Mouse (Mus musculus) fibroblast of lung, adult 2 months (primary cell): ENCODE data around the gene Bmp7.

ENCODE experiments used
- DNase-seq: peaks from one replicate; pipeline ENCODE4 v3.0.0-alpha.2; 2011; ENCODE audit warnings: low read depth

Bmp7 gene

DNA sequence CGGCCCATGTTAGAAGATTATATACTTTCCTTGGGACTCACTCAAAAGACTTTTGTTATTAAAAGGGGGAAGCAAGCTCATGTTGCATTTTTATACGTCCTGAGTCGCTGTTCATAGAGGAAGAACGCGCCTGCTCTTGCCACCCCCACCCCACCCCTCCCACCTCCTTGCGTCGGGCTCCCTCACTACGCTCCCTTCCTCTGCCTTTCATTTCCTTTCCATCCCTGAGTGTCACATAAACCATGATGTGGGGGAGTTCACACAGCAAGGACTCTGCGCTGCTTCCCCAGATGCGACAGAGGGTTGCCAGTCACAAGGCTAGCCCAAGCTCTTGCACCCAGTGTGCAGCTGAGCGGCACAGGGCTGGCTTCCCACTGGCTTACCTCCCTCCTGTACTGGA lies 88.3 kb downstream of the Bmp7 start:
- no peak for DNase-seq

DNA sequence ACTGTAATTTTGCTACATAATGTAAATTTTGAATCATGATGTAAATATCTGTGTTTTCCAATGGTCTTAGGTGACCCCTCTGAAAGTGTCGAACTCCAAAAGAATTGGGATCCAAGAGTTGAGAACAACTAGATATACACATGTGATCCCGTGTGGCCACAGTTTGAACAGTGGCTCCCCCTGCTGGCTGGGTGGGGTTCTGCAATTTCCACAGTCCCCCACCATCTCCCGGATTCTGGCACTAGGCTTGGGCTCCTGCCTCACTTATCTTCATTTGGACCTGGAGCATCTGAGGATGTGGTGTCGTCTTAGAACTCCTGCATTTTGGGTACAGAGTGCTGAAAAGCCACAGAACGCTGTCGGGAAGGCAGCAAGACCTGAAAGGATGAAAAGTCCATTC lies 91.9 kb downstream of the Bmp7 start:
- DNase-seq = no peak

DNA sequence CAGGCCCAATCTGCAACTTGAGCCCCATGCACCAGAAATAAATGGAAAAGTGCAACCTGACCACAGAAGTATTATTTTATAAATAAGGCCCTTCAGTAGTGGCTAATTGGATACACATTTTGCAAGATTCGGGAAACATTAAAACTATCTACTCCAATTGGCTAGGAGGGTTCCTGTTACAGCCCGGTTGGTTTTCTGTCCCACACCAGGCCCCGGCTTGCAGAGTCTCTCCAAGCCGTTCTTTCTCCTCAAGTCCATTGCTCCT lies 93.9 kb downstream of the Bmp7 start:
- DNase-seq = no peak

DNA sequence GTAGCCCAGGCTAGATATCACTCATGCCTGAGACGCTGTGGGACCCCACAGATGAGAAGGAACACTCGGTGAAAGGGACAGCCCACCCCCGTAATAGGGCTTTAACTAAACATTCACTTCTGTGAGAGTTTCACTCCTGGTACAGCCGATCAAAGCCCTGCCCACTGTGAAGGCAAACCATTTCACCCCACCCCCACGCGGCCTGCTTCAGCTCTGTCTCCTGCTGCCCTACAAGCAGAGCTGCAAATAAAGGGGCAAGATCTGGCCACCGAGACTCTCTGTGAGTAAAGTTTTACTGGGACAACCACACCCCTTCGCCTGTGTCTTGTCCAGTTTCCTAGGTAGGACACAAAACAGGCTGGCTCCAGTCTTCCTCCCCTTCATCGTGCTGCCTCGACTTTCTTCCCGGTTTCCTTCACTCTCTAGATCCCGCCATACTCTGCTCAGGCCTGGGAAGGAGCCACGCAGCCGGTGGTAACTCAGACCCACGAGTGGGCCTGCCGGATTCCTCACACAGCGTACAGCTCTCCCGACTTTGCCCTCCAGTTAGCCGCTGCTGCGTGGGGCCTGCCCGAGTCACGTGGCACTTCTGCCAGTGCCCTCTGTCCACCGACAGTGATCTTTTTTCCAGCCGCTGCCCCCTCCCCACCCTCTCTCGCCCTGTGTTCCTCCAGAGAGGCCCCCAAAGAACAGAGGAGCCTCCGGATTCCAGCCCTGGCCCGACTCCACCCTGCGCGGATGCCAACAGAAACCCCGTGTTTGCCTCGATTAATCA lies 94.4 kb downstream of the Bmp7 start:
- no peak for DNase-seq

DNA sequence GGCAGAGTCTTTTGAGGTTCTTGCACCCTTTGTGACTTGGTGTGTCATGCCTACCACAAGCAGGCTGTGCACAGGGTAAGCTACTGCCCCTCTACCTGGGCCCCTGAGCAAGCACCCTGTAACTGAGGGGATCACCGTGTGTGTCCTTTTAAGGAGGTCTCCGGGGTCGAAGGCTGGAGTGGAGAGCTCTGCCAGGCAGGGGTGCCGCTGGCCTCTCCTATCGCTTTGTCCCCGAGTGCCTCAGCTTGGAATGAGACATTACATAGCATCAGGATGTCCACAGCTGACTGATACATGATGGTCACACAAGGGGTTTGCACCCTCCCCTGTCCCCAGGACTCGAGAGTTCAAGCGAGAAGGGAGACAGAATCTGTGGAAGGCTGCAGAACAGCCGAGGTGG lies 96.2 kb downstream of the Bmp7 start:
- DNase-seq = no peak

DNA sequence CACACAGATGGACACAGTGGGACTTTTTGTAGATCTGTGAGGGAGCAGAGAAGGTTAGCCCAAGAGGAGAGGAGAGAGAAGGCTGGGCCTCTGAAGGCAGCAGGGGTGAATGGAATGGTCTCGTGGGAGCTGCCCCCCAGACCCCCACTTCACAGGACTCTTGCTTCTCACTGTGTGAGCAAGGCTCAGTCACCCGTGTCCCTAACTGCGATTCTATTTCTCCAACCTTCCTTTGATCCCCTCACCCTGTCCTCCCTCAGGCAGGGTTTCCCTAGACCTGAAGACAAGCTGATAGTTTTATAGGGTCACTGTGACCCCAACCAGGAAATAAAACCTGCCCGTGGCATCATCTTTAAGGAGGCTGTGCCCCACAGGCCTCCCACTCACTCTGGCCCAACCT lies 97.8 kb downstream of the Bmp7 start:
- DNase-seq = no peak

DNA sequence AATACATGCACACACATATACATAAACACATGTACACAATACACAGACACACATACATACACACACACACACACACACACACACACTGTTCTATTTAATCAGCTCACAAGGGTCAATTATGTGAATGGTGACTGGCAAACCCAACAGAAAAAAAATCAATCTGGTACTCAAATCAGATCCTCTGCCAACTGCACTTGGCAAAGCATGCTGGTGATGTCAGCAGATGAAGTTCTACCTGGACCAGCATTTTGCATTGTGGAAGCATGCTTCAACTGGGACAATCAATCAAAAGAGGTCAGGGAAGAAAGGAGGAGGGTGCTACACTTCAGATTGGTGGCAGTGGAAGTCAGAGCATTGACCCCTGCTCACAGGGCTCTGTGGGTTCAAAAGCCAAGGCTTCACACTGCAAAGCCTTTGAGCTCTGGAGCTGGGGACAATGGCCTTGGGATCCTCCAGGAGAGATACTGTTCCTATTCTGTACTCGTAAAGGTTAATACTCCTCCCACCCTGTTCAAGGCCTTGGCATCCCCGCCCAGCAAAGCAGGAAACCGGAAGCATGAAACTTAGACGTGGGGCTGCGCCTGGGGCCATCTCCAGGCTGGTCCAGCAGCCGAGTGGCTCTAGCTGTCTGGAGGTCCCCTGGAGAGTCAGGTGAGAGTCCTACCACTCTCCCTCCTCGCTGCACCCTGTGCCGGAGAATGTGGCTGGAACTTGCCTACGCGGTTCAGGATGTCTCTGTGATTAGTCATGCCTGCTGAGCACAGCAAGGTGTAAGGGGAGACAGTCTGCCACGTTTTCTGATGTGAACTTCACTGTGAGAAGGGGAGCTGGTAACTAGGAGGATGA lies 99.0 kb downstream of the Bmp7 start:
- DNase-seq = no peak

DNA sequence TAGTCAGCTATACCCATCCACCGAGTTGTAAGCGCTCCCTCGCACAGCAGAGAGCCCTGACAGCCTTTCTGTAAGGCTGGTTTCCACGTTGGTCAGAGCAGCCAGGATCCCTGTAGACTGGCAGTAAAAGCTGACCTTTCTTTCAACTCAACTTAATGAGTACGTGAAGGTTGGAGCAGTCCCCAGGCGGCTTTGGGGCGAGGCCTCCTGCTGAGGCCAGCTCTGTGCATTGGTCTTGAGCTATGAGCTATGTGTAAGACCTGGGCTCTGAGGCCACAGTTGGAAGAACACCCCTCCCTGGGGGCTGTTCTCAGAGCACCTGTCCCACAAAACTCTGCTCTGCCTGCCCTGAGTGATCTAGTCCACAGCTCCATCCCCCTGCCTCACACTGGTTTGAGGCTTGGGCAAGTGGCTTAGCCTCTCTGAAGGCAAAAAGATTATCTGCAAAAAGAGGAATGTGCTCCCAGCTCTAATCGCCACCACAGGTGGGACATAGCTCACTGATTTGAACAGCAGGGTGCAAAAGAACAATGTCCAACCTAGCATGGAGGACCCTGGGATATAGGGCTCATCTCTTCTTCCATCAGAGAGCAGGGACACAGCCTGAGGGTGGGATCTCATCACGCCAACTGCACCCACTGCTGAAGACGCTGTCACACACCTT lies 100.7 kb downstream of the Bmp7 start:
- no peak for DNase-seq

DNA sequence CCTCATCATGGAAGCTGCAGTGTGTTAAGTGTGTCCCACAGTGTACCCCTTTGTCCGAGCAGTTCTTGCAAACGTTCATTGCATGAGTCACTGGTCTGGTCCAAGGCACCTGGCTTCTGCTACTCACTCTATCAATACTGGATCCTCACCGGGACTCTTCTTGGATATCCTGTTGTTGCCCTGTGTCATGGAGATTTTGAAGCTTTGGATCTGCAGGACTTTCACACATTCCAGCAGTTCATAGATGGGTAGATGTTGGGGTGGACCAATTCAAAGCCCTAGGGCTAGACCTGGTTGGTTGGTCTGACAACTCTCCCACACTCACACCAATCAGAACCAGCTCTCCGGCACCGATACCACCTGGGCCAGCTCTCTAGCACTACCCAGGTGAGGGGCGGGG lies 103.6 kb downstream of the Bmp7 start:
- DNase-seq = no peak

DNA sequence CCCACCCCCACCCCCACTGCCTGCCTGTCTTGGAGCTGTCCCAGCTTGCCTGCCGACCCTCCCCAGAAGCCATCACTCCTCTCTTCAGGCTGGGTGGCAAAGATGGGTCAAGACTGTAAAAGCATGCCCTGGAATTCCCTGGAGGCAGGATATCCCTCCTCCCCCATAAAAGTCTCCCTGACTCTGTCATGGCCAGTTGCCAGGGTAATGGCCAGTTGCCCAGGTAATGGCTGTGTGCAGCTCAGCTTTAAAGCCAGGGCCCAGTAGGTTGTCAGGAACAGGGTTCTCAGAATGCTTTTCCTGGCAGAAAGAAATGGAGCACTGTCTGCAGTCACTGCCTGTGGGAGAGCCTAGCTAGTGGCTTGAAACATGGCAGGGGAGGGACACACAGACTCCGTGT lies 106.9 kb downstream of the Bmp7 start:
- DNase-seq = no peak

DNA sequence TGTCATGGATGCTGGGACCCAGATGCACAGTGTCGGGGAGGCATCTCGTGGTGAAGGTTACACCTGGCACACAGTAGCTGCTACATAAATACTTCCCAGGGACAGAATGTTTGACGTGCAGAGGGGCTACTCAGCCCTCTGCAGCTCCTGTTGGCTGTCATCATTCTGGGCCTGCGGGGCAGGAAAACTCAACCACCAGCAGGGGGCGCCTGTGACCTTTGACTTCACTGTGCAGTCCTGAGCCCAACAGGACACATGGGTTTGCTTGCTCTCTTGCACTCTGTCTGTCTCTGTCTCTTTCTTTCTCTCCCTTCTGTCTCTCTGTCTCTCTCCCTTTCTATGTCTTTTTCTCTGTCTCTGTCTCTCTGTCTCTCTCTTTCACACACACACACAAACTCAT lies 108.4 kb downstream of the Bmp7 start:
- no peak for DNase-seq

DNA sequence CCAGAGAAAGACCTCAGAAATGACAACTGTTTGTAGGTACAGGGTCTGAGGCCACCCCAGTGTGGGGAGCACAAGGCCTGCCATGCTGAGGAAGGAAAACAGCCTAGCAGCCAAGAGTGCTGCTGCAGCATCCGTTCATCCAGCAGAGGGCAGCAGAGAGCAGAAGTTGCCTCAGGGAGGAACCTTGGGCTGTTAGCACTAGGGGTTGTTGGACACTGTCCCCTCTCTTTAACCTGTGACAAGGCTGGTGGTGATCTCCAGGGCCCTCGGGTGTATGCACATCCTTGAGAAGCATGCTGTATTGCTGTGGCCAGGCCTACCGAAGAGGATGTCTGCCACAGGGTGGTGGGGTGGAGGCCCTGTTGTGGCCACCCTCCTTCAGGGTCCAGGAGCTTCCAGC lies 109.0 kb downstream of the Bmp7 start:
- no peak for DNase-seq

DNA sequence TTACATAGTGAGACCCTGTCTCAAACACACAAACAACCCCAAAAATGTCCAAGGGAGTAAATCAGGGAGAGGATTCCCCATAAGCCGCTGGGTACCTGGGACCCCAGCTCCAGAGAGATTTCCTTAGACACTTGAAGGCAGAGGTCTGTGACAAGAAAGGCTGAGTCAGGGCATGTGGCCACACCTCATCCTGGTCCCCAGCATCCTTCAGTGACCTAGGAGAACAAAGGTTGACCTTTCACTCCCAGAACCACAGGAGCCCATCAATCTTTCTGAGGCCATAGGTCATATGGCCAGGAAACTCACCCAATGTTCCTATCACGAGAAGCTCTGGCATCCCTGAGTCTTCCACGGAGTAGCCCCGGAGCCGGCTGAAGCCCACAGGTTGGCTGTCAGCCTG lies 111.9 kb downstream of the Bmp7 start:
- DNase-seq = no peak

DNA sequence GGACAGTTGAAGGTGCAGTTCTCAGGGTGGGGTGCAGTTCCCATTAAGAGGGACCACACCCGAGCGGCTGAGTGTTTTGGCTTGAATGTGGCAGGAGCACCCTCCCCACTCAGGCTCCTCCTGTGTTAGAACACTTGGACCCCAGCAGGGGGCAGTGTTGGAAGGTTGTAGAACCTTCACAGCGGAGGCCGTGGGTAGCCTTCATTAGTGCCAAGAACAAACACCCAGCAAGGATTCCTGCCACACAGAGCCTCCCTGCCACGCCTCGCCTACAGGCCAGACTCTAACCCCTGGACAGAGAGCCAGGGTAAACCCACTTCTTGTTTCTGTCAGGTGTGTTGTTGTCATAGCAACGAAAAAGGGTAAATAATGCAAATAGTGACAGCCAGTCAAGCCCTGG lies 112.6 kb downstream of the Bmp7 start:
- no peak for DNase-seq

DNA sequence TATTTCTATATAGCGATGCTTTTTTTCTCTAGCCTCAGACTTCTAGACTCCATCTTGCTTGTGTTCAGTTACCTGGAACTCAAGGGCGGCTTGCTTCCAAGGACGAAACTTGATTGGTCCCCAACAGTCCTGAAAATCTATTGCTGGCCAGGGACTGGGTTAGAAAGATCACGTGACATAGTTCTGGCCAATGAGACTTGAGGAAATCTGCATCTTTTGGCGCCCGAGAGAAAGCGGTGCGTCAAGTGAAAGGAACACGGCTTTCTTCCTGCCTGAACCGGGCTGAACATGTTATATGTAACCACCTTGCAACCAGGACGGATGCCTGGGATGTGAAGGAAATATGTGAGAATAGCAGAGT lies 114.4 kb downstream of the Bmp7 start:
- DNase-seq = no peak

DNA sequence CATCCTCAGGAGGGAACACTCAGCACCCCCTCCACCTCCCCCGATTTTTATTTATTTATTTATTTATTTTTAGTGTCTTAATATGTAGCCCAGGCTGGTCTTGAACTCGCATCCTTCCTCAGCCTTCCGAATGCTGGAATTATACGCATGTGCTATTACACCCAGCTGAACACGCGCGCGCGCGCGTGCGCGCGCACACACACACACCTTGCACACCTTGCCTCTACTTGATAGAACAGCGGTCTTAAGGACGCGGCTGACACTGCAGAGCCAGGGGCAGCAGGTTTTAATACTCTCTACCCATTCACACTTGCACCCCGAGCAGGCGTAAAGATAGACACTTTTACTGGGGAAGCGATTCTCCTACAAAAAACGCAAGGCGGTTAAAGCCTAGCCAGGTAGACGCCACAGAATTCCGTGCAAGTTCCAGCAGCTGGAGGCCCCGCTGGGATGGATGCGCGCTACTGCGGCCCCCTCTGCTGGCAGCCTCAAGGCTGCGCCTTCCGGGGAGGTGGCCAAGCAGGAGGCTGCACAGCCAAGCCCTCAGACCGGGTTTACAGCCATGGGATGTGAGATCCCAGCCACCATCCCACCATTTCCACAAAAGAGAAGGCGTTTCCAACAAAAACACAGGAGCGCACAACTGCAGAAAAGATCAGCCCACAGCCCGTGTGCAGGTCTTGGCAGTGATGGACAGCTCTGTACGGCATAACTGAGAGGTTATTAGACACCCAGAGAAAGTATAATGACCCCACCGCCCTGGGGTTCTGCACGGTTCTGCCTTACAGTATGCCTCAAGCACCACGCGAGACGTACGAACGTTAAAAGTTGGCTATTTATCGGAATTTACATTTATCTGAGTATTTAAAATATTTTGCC lies 115.0 kb downstream of the Bmp7 start:
- no peak for DNase-seq

DNA sequence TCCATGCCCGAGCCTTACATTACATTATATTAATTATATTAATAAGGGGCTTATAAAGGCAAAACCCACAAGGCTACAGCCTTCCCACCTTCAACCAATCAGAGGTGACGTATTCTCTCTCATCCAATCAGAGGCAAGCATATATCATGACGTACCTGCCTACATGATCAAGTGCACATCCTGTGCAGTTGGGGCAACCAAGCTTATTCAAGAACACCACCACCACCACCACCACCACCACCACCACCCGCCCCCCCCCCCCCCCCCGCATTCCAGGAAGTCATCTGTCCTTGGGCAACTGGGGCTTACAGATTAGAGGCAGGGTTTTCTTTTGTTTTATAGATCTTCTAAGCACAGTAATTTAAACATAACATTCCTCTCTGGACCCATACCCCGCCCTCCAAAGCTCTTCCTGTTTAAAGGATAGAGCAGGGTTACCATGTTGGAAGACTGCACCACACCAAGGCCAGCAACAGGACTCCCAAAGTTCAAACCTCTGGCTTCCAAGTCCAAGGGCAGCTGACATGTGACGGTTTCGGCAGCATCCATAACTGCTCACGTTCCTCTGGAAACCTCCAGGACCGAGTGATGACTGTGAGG lies 121.4 kb downstream of the Bmp7 start:
- no peak for DNase-seq
